Mouse (Mus musculus): ENCODE data around the gene Fitm1.

Fitm1 gene

GRCm38 (mm10) chr14:55590748-55591330 lies 15.4 kb downstream of the Fitm1 start, which contains the start of gene Psme2:
TSS of gene Psme2 (minus strand) at chr14:55591113.
- in situ Hi-C loops (cut with MboI; ENCODE audit: unreplicated experiment in 2 of 2) = no loop called here

- in situ Hi-C loops (cut with MboI; ENCODE audit: unreplicated experiment in 2 of 2) = no loop called here
These were observed 16.0 kb downstream of the Fitm1 start, which contains the start of gene Rnf31 for GRCm38 (mm10) chr14:55591331-55591891. TSS of gene Rnf31 (plus strand) at chr14:55591708.

DNA sequence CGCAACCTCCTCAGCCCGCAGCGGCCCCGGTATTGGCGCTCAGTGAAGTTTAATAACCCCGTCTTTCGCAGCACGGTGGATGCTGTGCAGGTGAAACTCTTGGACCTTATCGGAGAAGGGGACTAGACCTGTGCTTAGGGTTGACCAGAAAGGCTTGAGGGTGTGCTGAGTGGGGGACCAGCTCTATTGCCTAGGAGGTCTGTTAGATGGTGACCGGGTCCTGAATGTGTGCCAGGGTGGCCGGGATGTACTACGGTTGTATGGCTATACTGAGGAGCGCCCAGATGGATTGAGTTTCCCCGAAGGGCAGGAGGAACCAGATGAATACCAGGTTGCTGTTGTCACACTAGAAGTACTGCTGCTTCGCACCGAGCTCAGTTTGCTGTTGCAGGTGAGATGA lies 16.8 kb downstream of the Fitm1 start:
- in situ Hi-C loops (cut with MboI; ENCODE audit: unreplicated experiment in 2 of 2) = no loop called here

- in situ Hi-C loops (cut with MboI; ENCODE audit: unreplicated experiment in 2 of 2) = no loop called here
These were observed 20.7 kb downstream of the Fitm1 start for GRCm38 (mm10) chr14:55596036-55596690.

- in situ Hi-C loops (cut with MboI; ENCODE audit: unreplicated experiment in 2 of 2) = no loop called here
These were observed 23.3 kb downstream of the Fitm1 start for GRCm38 (mm10) chr14:55598521-55599390.

DNA sequence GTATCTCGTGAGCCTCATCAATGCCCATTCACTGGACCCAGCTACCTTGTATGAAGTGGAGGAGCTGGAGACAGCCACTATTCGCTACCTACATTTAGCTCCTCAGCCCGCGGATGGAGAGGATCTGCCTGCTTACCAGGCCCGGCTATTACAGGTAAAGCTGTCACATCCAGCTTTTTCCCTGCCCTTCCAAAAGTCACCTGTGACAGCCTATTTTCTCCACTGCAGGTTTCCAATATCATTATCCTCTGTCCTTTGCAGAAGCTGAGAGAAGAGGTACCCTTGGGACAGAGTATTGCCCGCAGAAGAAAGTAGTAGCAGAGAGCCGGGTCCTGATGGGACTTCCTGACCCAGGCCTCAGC lies 27.8 kb downstream of the Fitm1 start, which contains the start of gene Irf9:
Gene Irf9 (plus strand): TSS at position 301 of the 362 bp plus-strand sequence.
- in situ Hi-C loops (cut with MboI; ENCODE audit: unreplicated experiment in 2 of 2) = no loop called here

GRCm38 (mm10) chr14:55603633-55604576 lies 28.5 kb downstream of the Fitm1 start:
- in situ Hi-C loops (cut with MboI; ENCODE audit: unreplicated experiment in 2 of 2) = no loop called here

- in situ Hi-C loops (cut with MboI; ENCODE audit: unreplicated experiment in 2 of 2) = no loop called here
These were observed 29.4 kb downstream of the Fitm1 start for GRCm38 (mm10) chr14:55604823-55605222.

GRCm38 (mm10) chr14:55605743-55606459 lies 30.5 kb downstream of the Fitm1 start:
- in situ Hi-C loops (cut with MboI; ENCODE audit: unreplicated experiment in 2 of 2) = no loop called here

GRCm38 (mm10) chr14:55608339-55608738 lies 32.9 kb downstream of the Fitm1 start:
- in situ Hi-C loops (cut with MboI; ENCODE audit: unreplicated experiment in 2 of 2) = no loop called here

GRCm38 (mm10) chr14:55613346-55613745 lies 37.9 kb downstream of the Fitm1 start:
- in situ Hi-C loops (cut with MboI; ENCODE audit: unreplicated experiment in 2 of 2) = no loop called here

DNA sequence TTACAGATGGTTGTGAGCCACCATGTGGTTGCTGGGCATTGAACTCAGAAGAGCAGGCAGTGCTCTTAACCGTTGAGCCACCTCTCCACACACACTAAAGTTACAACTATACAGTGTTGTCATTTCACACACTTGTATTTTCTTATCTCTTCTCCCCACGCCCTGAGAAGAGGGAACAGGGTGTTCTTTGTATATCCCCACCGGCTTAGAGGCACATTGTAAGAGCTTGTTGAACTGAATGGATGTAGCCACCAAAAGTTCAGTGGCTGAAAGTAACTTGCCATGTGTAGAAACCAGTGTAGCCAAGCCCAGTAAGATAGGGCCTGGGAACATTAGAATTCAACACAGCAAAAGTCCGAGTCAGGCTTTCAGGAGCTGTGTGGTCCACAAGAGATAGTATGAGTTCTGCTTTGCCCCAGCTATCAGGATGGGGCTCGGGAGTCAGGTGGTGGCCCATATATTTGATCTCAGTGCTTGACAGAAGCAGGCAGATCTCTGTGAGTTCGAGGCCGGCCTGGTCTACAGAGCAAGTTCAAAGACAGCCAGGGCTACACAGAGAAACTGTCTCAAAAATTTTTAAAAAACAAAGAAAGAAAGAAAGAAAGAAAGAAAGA lies 39.3 kb downstream of the Fitm1 start:
- in situ Hi-C loops (cut with MboI; ENCODE audit: unreplicated experiment in 2 of 2) = no loop called here

DNA sequence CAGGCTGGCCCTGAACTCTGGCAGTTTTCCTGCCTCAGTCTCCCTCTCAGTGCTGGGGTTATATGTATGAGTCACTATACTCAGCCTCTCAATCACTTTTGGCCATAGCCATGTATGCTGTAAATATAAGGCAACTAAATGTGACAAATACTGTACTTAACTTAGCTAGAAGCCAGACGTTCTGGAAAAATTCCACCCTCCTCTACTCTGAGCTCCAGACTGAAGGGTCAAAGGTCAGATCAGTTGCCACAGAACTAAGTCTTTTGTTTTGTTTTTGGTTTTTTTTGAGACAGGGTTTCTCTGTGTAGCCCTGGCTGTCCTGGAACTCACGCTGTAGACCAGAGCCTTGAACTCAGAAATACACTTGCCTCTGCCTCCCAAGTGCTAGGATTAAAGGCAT lies 40.5 kb downstream of the Fitm1 start:
- in situ Hi-C loops (cut with MboI; ENCODE audit: unreplicated experiment in 2 of 2) = no loop called here

DNA sequence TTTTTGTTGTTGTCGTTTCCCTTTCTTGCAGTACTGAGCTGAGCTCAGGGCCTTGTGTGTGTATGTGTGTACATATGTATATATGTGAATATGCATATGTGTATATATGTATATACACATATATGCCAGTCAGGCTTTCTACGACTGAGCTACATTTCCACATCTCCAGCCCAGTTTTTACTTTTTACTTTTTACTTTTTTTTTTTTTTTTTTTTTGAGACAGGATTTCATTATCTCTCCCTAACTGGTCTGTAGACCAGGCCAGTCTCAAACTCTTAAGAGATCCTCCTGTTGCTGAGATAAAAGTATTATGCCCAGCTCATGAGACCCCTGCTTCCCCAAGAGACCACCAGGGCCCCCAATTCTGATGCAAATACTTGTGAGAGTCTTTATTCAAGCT lies 41.4 kb downstream of the Fitm1 start:
- in situ Hi-C loops (cut with MboI; ENCODE audit: unreplicated experiment in 2 of 2) = no loop called here

GRCm38 (mm10) chr14:55617822-55618221 lies 42.4 kb downstream of the Fitm1 start, which contains the start of gene Rec8:
TSS of gene Rec8 (plus strand) at chr14:55618037.
- in situ Hi-C loops (cut with MboI; ENCODE audit: unreplicated experiment in 2 of 2) = no loop called here

DNA sequence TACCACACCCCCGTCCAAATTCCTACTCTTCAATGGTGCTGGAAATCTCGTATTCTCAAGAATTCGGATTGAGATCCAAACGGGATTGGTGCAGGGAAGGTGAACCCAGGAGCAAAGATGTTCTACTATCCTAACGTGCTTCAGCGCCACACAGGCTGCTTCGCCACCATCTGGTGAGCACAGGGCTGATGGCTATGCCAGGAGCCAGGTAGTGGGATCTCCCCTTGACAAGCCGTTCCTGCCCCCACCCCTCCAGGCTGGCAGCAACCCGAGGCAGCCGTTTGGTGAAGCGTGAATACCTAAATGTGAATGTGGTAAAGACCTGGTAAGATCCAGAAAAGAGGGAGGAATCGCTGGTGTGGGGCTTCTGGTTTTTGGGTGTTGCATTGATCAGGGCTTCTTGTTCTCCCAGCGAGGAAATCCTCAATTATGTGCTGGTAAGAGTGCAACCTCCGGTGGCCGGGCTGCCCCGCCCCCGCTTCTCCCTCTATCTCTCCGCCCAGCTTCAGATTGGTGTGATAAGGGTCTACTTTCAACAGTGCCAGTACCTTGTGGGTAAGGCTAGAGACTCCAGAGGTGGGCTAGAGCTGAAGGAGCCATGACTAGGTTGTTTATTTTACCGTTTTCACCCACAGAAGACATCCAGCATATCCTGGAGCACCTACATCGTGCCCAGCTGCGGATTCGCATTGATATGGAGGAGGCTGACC lies 43.2 kb downstream of the Fitm1 start:
- in situ Hi-C loops (cut with MboI; ENCODE audit: unreplicated experiment in 2 of 2) = no loop called here
